Mouse (Mus musculus) bone marrow, adult 2 months (tissue): Measurements from ENCODE around the gene Gm49601.

Experiments used
- CTCF ChIP-seq: fragments of 200-500 bp; IDR thresholded peaks from 2 replicates; pipeline ENCODE4 v1.5.1; 2011; ENCODE audit warnings: low read length, control low read depth; ENCODE audit not compliant: control insufficient read depth, insufficient read depth
- POLR2A ChIP-seq: fragments of 200-500 bp; IDR thresholded peaks from 2 replicates; pipeline ENCODE4 v1.6.1; 2011; ENCODE audit warnings: low read depth, mild to moderate bottlenecking, control low read depth, low read length, borderline replicate concordance; ENCODE audit not compliant: control insufficient read depth

DNA sequence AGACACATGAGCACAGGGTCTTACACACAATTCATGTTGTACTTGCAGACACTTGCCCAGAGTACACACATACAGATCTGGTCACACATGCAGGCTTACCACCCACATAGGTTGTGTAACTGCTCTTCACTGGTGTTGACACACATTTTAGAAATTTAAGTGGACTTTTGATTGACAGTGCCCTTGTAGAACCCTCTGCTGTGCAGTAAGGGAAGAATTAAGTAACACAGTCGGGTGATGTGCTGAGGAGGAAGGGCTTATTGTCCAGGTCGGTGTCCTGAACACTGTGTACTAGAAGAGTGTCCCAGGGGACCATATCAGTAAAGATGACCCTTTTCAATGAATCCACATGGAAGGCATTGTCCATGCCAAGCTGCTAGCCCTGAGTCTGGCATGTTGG is 32.3 kb downstream of the Gm49601 start:
- TF ChIP-seq CTCF (no peak), POLR2A (no peak)
